Mouse (Mus musculus): ENCODE measurements around the gene Zfp879.

Gene Zfp879

DNA sequence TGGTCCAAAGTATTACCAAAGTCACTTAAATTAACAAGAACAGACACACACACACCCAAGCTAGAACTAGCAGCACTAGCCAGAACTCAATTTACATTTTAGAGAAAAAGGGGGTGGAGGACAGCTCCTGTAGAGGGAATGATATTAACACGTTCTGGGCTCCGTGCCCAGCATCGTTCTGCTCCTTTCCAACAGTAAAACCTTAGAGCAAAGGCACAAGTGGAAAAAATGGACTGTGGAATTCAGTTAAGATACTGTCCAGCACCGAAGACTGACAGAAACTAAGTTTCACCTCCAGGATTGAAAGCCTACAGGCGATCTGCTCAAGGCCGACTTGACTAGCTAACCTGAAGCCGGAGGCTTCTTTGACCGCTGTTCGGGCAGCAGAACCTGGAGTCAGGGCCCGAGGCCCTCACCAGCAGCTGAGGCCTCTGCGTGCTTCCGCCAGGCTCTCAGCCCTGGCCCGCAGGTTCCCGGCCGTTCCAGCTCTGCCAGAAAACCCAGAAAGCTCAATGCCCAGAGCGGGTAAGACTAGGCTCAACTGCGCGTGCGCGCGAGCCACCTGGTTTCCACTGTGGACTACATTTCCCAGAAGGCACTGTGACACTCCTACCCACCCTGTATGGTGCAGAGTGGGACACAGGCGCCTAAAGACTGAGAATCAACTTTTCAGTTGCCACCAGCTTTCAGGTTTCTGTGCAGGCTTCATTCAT lies at the start of gene Zfp879:
Zfp879 (minus strand) TSS at position 530 of the 713 bp plus-strand sequence.
- DNase-seq (ENCODE audit: low read depth, low spot score), result peak; percentile 93

DNA sequence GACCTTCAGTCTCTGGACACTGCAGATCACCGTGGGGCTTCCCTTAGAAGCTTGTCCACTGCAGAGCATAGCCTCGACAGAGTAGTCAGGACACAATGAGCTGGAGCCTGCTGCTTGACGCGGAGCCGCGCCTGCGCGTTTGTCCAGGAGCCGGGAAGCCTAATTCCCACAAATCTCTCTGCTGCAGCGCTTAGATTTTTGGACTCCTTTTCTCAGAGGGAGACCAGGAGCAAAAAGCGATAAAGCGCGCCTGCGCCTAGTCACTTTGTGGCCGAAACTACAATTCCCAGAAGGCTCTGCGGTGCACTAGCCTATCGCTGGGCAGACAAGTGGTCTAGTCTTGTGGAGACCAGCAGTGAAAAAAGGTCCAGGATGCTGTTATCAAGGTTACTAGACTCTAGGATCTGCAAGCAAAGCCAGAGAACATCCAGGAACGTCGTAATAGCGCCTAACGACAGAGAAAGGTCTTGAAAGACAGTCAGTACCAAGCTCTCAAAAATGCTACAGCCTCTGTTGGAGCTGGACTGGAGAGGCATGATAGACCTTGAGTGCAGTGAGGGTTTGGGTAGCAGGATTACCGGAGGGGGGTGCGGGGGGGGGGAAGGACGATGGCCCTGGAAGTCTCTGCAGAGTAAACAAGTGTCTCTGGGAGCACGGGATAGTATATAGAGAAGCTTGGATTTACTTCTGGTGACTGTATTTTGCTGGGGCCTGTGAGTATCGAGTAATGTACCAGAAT lies 46.2 kb upstream of the Zfp879 start, which contains the start of gene Zfp454:
Zfp454 (minus strand) TSS at position 262 of the 739 bp plus-strand sequence.
- DNase-seq (ENCODE audit: low read depth, low spot score), result peak; percentile 95

DNA sequence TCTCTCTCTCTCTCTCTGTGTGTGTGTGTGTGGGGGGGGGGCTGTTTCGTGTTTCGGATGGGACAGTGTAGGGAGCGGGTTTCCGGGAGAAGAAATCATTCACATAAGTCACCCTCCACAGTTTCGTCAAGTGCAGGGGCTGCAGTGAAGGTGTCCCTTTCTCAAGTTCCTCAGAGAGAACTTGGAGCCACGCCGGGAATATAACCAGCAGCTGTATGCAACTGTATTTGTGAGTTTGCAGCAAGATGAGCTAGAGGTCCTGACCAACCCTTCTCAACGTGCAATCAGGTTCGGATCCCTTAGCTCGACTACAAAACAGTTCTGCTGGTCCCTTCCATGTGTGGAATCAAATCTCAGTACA lies 45.6 kb upstream of the Zfp879 start:
- DNase-seq (ENCODE audit: low read depth, low spot score), result no peak

DNA sequence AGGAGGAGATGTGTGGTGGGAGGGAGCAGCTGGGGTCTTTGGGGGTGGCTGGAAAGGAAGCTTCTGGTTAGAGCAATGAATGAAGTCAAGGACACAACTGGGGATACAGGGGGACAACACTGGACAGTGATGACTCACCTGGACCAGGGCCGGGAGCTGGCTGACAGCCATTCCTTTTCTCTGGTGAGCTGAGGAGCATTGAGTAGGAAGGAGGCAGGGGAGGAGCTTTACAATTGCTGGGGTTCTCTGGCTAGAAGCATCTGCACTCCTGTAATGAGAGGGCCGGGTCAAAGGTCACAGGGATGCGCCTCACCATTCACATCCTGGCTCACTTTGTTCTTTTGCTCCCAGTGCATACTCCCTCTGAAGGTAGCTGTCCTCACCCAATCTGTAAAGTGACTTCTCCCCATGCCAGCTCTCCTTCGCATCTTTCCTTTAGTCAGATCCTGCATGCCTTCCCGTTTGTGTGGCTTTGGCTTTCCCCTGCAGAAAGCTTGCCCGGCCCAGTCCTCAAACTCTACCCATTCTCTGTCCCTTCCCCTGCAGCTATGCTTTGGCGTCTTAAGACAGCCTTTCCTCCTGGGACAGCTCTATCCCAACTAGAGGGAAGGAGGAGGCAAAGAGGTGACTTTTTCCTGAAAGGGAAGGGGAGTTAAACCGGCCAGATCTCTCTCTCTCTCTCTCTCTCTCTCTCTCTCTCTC lies 45.0 kb upstream of the Zfp879 start:
- no peak for DNase-seq (ENCODE audit: low read depth, low spot score)

DNA sequence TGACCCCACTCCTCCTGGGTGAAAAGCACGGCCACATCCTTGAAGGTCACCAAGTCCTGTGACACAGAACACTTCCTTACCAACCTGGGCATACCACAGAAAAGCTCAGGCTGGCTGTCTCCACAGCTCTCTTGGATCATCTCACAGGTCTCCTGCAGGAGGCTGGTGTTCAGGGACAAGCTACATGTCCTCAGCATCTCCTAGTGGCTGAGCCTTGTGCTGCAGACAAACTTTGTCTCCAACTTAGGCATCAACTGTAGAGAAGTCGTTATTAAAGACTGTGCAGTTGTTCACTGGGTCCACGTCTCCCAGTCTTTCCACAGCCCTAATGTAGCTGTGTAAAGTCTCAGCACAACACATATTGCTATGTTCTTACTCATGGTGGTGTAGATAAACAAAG lies 42.4 kb upstream of the Zfp879 start:
- no peak for DNase-seq (ENCODE audit: low read depth, low spot score)

DNA sequence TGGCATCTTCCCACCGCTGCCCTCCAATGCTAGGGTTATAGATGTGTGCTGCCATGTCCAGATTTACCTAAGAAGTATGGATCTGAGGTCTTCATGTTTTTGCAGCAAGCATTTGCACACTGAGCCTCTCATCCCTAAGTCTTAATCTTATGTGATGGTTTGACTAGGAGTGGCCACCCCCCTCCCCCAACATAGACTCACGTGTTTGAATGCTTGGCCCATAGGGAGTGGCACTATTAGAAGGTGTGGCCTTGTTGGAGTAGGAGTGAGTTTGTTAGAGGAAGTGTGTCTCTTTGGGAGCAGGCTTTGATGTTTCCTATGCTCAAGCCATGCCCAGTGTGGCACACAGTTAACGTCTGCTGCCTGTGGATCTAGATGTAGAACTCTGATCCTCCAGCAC lies 37.3 kb upstream of the Zfp879 start:
- peak; percentile 77 for DNase-seq (ENCODE audit: low read depth, low spot score)

DNA sequence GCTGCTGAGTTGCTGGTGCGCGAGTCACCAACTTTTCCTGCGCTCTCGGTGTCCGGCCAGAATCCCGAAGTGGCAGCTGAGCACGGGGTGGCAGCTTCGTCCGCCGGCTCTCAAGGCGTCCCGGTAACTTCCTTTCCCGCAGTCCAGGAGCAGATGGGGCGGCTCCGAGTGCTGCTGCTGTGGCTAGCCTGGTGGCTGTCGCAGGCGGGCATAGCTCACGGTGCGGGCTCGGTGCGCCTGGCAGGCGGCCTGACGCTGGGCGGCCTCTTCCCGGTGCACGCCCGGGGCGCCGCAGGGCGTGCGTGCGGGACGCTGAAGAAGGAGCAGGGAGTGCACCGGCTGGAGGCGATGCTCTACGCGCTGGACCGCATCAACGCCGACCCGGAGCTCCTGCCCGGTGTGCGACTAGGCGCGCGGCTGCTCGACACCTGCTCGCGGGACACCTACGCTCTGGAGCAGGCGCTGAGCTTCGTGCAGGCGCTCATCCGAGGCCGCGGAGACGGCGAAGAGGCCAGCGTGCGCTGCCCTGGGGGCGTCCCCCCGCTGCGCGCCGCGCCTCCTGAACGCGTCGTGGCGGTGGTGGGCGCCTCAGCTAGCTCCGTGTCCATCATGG lies 9.7 kb upstream of the Zfp879 start:
- DNase-seq (ENCODE audit: low read depth, low spot score), result no peak

DNA sequence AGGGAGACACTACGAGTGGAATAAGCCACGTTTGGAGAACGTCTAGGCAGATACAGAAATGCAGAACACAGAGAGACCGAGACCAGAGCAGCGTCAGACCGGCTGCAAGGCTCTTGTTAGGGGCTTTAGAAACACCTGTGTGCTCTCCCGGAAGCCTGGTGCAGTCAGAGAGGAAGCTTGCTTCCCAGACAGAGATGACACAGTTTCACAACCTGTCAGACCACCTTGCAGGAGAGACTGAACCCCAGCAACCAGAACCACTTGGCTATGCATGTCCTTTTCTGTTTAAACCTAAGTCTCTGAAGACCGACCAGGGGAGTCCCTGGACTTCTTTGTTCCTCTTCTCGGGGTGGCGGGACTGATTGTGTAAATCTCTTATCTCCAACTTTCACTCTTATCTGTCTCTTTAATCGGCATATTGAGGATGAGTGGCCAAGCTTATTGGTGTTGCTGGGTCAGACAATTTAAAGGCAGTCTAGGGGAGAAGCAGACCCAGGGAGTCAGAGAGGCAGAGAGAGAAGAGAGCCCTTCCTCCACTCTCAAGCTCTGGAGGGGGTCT lies 8.9 kb upstream of the Zfp879 start, which contains the start of gene Grm6:
Grm6 (plus strand) TSS at position 509 of the 559 bp plus-strand sequence.
- no peak for DNase-seq (ENCODE audit: low read depth, low spot score)

DNA sequence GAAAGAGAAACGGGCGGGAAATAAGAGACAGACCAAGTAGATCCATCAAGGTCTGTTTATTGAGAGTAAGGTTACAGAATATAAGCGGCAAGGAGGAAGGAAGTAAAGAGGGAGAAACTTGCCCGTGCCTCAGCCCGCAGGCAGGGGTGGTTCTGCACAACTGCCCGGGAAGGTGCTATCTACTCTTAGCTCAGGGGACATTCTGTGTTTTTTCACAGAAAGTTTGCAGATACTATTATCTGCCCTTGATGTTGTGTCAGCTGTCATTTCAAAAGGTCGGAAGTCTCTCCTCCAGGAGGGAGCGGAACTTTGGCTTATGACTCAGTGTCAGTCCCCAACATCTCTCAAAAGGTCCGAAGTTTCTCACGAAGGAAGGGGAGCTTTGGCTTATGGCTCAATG lies 8.0 kb upstream of the Zfp879 start:
- DNase-seq (ENCODE audit: low read depth, low spot score), result no peak

DNA sequence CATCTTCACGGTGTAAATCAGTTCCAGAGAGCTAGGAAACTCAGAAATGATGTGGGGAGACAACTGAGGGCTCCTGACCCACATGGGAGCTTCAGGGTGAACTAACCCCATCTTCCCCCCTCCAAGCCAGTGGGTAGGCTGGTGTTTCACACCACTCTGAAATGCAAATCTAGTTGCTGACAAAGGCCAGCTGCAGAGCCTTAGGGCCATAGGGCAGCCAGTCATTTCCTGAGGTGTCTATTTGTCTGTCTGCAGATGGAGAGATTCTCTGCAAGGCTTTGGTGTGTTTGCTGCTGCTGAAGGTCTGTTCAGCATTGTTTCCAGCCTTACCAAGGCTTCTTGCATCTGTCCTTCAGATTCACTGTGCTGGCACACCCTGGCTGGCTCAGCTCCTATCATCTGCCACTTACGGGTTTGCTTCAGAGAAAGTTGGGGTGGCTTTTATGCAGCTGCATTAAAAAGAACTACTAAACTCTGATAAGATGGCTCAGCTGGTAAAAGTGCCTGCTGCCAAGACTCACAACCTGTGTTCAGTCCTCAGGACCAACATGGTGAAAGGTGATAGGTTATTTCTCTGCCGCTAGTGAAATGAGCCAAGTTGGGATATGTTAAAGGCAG lies 7.3 kb upstream of the Zfp879 start:
- no peak for DNase-seq (ENCODE audit: low read depth, low spot score)

DNA sequence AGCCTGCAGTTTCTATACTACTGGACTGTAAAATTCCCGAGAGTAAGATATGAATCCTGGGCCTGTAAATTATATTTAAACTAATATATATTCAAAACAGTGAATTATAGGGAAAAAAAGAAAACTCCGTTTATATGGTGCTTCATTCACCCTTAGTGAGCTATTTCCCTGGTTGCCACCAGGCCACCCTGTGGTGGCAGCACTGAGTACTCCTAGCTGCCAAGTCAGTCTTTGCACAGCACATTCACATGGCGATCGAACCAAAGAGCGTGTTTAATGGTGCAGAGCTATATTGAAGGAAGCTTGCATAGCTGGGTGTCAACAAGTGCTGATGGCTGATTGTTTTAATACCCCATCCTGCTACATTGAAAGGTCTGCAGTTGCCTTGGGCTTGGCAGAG lies 5.7 kb upstream of the Zfp879 start:
- no peak for DNase-seq (ENCODE audit: low read depth, low spot score)

DNA sequence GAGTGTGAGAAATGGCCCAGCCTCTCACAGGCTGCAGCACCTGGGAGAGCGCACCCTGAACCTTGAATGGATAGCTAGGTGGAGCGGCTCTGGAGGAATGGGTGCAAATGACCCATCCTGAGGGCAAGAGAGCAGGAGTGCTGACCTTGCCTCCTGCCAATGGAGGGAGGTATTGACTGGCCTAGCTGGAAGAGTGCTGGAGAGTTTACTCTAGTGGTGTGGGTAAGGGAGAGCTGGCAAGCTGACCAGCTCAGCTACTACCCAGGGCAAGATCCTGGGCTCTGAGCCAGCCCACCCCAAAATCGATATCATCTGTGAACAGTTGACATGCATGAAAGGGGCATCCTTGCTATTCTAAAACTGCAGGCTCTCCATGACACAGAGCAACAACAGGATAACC lies 4.6 kb upstream of the Zfp879 start:
- no peak for DNase-seq (ENCODE audit: low read depth, low spot score)

DNA sequence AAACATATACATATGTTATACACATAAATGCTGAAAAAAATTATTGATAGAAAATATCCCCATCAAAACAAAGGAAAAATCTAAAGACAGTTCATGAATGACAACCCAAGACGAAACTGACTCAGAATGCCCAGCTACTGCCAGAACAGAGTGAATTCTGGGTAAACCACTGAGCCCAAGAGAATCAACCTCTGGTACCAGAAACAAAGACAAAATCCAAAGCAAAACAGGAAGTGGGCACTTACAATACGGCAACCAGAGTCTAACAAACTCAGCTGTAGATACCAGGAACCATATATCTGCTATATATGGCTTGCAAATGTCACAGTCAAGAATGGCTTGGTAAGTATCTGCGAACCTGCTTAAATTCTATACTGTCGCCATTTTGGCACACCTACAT lies 5.6 kb downstream of the Zfp879 start:
- no peak for DNase-seq (ENCODE audit: low read depth, low spot score)

DNA sequence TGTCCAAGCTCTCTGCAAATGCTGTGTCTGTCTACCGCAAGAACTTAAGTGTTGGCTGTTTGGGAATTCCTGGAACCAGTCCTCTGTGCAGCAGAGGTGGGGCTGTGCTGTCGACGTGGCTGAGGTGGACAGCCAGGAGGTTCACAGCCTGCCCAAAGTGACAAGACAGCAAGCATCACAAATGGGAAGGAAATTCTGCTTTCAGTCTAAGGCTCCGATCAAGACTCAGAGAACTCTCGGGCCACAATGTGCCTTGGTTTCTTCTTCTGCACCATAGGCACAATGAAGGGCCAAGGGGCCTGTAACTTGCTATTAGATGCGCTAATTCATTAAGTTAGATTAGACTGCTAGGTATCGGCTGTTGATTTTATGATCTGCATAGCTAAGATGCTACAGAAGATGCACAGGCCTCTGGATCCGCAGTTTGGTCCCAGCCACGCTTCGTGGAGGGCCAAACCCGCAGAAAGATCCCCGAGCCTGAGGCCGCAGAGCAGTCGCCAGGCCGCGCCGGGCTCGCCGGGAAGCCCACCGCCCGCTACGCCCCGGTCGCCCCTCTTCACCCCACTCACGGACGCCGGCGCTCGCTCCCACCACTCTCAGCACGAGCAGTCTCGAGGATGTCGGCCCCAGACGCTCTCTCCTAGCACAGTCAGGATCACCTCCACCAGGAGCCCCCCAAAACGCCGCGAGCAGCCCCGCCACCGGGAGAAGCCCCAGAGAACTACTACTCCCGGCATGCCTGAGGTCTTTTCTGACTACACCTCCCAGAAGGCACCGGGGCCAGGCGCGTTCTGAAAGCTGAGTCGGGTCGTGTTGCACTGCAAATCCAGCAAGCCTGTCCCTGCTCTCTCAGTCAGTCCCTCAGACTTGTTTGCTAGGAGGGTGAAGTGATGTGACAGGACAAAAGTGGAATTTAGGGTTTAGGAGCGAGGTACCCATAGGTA lies 14.1 kb downstream of the Zfp879 start, which contains the start of gene Zfp354c:
Zfp354c (minus strand) TSS at position 715 of the 944 bp plus-strand sequence.
- peak; percentile 89 for DNase-seq (ENCODE audit: low read depth, low spot score)

DNA sequence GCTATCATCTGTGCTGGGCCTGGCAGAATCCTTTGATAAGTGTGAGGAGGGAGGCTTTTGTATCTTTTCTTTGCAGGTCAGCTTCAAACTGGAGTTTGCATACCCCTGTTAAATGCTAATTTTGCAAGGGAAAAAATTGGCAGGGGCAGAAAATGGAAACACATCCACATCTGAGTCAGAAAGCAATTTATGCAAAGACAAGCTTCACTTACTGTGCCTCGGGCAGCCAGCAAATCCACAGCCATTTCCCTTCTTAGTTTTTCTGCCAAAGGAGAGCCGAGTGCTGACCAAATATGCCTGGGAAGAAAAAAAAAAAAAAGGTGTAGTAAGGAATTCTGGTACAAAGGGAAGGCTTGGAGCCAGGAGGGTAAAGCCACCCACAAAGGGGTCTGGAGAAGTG lies 15.1 kb downstream of the Zfp879 start:
- DNase-seq (ENCODE audit: low read depth, low spot score), result no peak

DNA sequence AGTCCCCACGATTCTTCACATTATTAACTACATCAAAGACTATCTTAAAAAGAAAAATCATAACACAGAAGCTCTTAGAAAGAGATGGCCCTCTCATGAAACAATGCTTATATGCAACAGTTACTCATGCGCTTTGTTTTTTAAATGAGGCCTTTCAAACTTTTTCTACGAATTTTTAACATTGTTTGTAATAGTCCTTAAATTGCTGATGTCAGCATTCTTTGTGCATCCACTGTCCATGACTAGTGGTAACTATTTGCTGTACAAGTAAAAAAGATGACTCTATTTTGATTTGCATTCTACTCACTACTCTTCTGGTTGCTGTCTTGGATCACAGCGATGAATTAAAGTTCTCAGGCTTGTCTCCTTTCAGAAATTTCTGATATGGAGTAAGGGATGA lies 27.1 kb downstream of the Zfp879 start:
- DNase-seq (ENCODE audit: low read depth, low spot score), result no peak

DNA sequence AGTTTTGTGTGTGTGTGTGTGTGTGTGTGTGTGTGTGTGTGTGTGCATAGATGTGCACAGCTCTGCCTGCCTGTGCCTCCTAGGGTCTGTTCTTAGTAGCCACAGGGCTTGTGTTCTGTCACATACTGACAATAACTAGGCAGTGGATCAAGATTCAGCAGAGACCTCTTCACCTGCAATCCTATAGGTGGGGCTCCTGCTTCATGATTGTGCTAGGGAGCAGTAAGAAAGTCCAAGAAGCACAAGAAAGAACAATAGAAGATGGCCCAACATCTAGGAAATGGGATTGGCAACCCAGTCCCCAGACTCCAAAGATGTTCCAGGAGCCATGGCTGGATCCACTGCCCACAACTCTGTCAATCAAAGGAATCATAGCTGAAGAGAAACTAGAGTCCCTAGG lies 42.5 kb downstream of the Zfp879 start:
- no peak for DNase-seq (ENCODE audit: low read depth, low spot score)

DNA sequence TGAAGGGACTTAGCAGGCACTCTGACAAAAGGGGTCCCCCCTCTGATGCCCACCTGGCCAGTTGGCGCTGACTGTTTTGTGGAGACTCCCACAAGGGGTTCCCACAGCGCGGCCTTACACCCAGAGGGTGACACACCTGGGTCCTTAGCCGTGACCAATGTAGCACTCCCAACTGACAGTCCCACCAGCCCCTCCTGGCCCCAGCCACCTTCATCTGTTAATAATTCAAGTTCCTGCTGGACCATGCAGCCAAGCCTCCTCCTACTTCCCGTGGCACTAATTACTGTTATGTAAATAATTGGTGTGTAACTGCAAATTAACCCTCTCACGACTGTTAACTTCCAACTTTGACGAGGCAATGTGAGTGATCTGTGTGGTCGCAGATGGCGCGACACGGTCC lies 43.7 kb downstream of the Zfp879 start:
- no peak for DNase-seq (ENCODE audit: low read depth, low spot score)

Measured in R1 (cell line).